Mouse (Mus musculus) thymus, postnatal 25 days (tissue): ENCODE results near the gene Exoc4.

Experiments used
- DNase-seq: peaks from one replicate; pipeline ENCODE4 v3.0.0; 2022

Exoc4 gene

DNA sequence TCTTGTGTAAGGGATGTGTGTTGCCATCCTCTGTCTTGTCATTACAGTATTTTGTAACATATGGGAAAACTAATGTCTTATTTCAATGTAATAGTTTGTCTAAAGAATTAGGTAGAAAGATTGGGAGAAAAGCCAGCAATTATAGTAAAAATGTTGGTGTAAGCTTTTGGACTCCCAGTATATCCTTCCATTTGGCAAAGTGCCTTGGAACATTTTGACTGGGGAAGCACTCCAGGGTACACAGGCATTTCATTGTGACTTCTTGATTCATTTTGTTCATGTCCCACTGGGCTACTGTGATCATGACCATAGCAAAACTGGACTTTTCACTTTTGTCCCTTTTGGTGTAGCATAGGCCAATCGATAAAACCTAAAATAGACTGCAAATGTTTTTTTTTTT, 61.6 kb downstream of the Exoc4 start:
- no peak for DNase-seq

- DNase-seq: peak; percentile 12
Observed at GRCm38 (mm10) chr6:33322849-33323248, 74.0 kb downstream of the Exoc4 start.

- no peak for DNase-seq
Observed at GRCm38 (mm10) chr6:33323386-33323785, 74.5 kb downstream of the Exoc4 start.

DNA sequence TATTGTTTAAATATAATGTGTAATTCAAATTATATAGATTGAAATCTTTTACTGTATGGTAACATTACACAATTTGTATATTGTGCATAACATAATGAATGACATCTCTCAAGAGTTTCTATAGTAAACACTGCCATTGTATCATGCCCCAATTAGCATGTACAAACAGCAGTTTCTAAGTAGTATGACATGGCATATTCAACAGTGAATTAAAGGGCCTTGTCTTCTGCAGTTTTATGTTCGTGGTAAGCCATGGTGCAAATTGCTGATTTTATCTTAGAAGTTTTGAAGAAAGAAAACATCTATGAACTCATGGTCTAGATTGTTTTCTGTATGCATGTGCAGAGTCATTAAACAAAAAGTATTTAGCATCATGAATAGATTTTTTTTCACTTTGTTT, 79.4 kb downstream of the Exoc4 start:
- no peak for DNase-seq

DNA sequence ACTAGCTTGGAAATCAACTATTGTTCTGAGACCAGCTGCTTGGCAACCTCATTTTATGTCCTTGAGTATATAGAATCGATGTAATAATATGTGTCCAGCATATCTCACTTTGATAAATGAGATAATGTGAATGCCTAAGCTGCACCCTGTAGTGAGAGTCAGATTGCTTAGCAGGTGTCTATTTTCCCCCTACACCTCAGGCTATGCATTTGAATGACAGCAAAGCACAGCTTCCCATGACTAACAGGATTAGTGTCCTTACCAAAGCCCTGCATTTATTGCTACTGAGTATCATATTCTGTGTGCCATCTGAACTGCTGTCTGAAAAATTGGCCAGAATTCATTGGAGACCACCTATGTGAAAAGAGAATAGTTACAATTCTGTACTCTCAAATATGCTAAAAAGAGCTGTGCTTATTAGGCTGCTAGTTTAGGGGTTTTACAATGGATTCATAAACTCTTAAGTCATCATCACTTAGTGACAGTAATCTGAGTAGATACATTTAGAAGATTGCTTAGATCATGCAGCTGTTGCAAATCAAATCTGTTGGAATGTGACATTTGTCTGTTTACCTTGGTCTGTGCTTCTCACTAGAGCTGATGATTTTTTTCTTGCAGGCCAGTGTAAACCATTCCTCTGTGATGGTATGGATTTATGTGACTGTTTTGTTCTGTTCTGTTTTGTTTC, 98.3 kb downstream of the Exoc4 start:
- DNase-seq: no peak

DNA sequence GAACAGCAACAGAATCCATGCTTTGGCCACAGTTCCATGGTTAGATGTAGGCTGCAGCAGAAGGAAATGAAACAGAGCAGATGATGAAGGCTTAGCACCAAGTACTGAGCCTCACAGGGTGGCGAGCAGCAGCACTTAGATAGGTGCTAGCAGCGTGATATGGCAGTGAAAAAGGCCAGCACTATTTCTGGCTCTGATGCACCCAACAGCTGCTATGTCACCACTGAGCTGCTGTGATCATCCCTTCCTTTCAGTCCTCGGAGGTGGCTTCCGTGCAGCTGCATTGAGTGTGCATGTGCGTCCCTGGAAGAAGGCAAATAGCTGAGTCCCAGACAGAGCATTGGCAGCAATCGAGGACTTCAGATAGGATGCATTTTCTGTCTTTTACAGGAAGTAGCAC, 112.7 kb downstream of the Exoc4 start:
- DNase-seq: no peak

DNA sequence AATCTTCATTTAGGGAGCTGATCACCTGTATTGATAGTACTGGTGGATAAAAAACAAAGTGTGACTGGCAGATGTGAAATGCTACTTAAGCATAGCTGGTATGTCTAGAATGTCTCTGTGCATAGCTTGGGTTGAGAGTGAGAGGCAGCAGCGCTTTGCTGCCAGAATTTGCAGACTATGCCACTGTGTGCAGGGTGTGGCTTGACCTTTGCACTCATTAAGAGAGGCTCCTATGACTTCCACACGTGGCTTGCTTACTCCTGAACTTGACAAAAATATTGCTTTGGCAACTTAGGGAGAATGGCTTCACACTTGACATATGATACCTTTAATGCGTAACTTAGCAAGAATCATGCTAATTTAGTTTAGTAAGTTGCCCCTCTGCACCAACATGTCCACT, 131.6 kb downstream of the Exoc4 start:
- DNase-seq: no peak

GRCm38 (mm10) chr6:33382176-33382575, 133.3 kb downstream of the Exoc4 start:
- DNase-seq: no peak

DNA sequence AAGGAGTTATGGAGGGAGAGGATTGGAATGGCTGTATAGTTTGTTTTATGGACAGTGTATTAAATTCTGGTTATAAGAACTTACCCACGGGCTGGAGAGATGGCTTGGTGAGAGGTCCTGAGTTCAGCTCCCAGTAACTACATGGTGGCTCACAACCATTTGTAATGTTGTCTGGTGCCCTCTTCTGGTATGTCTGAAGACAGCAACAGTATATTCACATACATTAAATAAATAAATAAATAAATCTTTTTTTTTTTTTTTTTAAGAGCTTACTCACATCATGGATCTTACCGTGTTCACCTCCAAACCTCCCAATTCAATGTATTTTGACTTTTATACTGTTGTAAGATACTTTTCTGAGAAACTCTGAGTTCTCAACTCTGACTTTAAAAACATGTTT, 143.1 kb downstream of the Exoc4 start:
- DNase-seq: no peak

GRCm38 (mm10) chr6:33399491-33399890, 150.6 kb downstream of the Exoc4 start:
- no peak for DNase-seq

DNA sequence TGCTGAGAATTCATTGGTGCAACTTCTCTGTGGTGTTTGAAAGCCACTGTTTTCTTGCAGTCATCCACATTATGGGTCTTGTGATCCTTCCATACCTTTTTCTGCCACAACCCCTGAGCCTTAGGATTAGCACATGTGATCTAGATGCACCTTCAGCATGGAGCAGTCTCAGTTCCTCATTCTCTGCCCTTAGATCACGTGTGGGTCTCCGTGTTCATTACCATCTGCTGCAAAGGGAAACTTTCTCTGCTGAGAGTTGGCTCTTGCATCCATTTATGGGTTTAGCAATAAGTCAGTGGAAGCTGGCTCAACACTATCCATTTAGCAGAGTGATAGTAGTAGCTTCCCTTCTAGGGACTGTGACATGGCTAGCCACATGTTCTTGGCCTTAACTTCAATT, 152.3 kb downstream of the Exoc4 start:
- DNase-seq: no peak

GRCm38 (mm10) chr6:33405562-33406275, 156.8 kb downstream of the Exoc4 start:
- no peak for DNase-seq

DNA sequence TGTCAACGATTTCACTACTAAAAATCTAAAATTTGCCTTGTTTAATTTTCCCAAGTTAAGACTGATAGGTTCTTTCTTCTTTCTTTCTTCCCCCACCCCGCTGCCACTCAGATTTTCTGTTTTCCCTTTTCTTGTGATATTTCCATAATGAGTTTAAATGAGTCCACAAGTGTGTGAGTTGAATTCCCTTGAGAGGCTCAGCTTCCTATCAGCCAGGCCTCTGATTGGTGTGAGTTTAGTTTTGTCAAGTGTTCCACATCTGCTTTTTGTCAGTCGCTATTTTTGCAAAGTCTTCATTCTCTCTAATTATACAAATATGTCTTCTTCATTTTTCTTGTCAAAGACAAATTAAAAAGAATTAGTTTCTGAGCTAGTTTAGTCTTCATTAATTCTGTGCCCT, 160.7 kb downstream of the Exoc4 start:
- DNase-seq: no peak

DNA sequence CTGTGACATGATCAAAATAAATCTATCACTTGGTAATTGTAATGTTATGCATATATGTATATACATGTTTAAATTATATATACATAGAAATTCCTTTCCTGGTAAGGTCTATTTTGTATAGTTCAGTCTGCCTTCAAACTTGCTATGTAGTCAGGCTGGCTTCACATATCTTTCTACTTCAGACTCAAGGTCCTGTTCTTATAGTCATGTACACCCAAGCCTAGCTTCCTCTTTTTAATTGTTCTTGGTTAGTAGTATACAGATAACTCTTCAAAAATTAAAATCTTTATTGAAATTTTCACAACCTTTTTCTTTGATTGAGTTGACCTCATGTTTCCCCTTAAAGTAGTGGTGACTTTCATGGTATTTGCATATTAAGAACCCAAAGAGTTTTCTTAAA, 176.1 kb downstream of the Exoc4 start:
- DNase-seq: no peak

DNA sequence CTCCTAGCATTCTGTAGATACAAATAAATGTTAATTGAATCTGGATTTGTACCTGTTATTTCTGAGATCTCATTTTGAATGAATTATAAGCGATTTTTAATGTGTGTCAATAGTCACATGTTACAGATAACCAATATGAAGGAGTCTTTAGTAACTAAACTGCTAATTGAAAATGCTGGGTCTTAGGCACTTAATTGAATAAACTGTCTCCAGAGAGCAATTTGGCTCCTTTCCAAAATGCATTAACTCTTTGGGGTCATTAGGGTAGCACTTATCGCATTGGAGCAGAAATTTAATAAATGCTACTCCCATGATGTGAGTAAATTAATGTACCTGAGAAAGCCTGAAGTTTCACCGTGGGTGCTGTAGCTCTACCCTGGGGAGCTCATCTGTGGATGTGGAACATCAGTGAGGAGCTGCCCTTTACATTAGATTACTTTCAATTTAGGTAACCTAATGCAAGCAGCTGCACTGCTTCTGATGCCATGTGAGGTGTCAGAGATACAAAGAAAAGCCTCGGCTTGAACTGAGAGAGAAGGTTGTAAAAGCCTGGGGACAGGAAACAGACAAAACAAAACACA, 182.4 kb downstream of the Exoc4 start:
- peak; percentile 9 for DNase-seq

DNA sequence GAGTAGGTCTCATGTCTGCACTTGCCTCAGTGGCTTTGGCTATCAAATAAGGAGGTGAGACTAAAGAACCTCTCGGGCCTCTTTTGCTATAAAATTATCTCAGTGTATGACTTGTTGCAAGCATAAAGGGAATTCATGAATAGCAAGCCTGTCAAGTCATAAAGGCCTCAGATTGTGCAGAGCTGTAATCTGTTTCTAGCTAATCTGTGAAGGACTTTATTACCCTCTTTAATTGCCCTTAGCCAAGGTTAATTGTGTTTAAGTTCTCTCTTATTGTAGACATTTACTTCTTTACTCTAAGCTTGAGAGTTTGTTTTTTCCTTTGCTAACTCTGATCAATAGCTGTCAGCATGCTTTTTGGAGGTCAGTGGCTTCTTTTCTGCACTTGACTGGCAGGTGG, 191.6 kb downstream of the Exoc4 start:
- no peak for DNase-seq

GRCm38 (mm10) chr6:33453810-33454209, 204.9 kb downstream of the Exoc4 start:
- no peak for DNase-seq

DNA sequence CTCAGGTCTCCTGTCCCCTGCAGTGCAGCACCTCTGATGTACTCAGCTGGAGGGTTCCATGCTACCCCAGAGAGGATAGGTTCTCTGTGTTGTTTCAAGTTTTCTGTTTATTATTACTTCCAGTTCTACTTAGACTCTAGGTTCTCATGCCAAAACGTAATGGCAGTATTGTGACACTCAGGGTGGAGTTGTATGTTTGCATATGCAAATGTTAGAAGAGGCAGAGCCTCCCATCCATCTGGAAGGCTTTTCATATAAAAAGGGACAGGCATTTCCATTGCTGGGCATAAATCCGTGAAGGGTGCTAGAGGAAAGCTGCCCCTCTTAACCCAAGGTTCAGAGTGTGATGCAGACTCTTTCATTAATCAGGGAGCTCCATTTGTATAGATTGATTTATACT, 205.5 kb downstream of the Exoc4 start:
- DNase-seq: no peak

GRCm38 (mm10) chr6:33455238-33455637, 206.4 kb downstream of the Exoc4 start:
- DNase-seq: no peak

DNA sequence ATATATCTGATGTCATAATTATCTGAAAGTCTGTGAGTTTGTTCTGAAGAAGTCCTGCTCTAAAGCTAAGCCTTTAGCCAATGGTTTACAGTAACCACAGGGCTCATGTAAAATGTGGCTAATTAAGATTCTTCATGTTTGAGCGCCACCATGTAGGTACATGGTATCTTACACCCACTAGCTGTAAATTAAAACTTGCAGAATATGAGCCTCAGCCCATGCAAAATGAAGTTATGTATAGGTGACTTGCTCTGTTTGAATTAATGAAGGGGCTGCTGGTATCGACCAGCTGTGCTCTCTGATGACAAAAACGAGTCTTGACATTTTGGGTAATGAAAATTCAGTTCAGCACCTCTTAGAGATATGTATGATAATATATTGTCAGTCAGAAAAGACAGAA, 216.0 kb downstream of the Exoc4 start:
- no peak for DNase-seq

DNA sequence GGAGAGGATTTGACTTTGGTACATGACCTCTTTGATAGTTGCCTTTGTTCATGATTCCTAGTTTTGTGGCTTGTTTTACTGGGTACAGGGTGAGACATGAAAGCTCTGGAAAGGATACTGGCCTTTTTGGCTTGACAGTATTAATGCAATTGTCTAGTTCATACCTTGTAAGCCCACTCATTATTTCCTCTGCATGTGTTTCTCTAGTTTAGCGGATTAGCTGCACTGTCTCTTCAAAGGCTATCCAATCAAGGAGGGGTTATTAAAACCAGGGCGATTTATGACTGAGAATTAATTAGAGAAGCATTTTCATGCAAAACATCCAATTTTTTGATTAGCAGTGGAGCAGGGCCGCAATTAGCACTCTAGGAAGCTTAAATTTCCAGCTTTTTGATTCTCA, 216.5 kb downstream of the Exoc4 start:
- no peak for DNase-seq

DNA sequence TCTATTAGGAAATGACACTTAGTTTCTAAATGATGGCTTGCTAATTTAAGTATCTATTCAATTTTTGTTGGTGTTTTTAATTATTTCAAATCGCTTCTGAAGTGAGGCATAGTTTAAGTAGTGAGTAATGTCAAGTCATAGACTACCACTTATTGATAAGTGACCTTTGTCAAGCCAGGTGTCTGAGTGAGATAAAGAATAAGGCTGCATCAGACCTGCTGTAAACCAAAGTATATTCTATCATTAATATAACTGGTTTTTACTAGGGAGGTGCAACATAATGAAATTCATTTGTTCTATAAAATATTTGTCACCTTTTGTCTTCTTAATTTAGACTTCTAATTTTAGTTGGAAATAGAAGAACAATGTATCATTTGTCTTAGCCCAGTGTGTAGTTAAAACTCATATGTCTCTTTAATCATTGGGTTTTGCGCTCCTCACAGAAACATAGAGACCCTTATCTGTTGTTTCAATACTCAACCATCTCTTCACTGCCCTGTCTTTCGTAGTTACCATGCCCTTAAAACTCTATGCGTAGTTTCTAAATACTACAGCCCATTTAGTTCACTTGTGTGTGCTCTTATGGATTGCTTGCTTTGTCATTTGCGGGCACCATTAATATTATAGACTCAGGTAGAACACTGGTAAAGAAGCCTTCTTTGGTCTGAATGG, 217.4 kb downstream of the Exoc4 start:
- DNase-seq: no peak

GRCm38 (mm10) chr6:33468480-33468879, 219.6 kb downstream of the Exoc4 start:
- no peak for DNase-seq

- DNase-seq: no peak
Observed at GRCm38 (mm10) chr6:33476134-33476533, 227.2 kb downstream of the Exoc4 start.
